Mouse (Mus musculus): ENCODE measurements around the gene Hist1h4j.
"Not testable (repeated sequence)": the region's sequence is repeated elsewhere in the genome, so short reads cannot be mapped to it uniquely, and the experiment has no call there.

Gene Hist1h4j

DNA sequence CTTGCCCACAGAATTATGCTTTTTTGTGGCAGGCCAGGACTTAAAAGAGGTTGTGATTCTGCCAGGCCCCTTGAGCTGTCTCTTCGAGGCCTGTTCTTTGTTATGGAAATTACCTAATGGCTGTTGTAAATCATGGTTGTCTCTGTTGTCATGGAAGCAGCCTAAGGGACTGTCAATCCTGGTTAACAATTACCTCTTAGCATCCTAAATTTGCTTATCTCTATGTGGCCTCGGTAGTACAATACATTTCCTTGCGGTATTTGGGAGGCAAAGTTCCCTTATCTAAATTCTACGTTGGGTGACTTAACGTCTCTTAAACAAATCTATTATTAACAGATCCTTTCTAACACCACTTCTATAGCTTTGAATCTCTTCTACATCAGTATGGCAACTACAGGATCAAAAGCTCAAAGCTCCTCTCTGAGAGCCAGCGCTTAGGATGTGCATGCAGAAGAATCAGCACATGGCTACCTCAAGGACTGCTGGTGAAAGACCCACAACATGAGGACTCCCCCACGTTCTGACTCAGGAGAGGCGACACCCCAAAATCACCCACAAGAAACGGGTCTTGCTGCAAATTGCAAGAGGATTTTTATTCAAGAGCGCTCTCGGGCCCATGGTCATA is 6.8 kb upstream of the Hist1h4j start:
- DNase-seq (ENCODE audit: low spot score): no peak

DNA sequence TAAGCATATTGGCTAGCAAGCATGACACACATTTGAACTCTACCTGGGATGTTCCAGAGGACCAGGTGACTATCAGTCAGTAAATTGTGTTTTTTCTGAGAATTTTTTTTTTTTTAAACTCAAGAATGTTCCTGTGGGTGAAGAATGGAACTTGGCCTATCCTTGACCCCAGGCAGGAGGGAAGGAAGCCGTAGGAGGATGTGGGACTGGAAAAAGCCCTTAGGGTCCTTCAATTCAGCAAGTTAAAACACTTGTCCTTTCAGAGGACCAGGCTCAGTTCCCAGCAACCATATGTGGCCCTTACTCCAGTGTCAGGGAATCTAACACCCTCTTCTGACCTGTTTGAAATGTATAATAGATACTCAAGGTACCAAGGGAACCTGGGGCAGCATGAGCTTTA is 5.3 kb upstream of the Hist1h4j start:
- DNase-seq (ENCODE audit: low spot score): no peak

DNA sequence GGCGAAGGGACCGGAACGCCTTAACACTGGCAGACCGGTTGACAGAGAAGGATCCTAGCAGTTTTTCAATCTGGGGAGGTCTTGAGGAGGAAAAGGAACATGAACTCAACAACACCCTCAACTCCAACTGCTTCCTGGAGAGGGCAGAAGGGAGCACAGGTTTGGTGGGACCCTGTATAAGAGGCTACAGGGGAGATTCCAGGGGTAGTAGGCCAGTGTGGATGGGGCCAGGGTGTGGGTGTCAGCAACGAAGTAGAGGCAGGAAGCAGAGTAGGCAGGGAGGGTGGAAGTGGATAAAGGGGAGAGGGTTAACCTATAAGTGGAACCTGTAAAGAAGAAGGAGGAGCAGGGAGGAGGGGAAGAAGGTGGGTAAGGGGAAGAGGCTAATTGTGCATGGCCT is 1.4 kb upstream of the Hist1h4j start:
- no peak for DNase-seq (ENCODE audit: low spot score)

DNA sequence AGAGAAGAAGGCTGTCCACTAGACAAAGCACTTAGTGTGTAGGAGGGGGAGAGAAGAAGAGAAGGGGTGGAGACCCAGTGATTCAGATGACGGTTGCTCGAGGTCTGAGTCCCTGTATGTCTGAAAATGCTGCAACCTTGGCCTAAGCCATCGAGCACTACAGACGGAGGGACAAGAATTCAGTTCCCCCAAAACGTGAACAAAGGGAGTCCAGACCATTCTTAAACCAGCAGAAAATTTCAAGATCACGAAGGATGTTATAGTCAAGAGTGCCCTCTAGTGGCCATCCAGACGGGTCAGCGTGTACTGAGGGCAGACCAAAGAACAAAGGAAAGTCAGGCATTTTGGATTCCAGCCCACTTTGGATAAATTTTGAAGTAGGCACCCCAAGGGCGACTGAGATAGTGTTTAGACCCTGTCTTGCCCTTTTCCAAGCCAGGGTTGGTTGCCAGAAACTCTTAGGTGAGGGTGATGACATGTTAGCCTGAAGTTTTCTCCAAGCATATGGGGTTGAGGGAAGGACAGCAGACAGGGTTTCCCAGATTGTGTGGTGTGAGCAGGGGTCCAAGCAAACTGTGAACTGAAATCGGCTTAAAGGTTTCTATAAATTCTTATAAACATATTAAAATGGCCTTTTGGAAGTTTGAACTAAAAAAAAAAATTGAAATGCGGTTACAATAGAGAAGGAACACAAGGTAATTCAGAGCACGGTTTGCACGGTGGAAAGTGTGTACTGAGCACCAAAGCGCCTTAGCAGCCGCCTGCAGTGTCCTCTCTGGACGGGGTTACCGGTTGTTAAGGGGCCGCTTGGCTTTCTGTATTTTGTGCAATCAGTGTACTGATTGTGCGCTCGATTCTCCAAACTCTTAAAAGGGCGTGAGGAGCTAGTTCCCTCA is 606 bp upstream of the Hist1h4j start:
- peak; percentile 78 for DNase-seq (ENCODE audit: low spot score)

- DNase-seq (ENCODE audit: low spot score): no peak
Observed at GRCm38 (mm10) chr13:21745006-21745405, 10.1 kb downstream of the Hist1h4j start.

DNA sequence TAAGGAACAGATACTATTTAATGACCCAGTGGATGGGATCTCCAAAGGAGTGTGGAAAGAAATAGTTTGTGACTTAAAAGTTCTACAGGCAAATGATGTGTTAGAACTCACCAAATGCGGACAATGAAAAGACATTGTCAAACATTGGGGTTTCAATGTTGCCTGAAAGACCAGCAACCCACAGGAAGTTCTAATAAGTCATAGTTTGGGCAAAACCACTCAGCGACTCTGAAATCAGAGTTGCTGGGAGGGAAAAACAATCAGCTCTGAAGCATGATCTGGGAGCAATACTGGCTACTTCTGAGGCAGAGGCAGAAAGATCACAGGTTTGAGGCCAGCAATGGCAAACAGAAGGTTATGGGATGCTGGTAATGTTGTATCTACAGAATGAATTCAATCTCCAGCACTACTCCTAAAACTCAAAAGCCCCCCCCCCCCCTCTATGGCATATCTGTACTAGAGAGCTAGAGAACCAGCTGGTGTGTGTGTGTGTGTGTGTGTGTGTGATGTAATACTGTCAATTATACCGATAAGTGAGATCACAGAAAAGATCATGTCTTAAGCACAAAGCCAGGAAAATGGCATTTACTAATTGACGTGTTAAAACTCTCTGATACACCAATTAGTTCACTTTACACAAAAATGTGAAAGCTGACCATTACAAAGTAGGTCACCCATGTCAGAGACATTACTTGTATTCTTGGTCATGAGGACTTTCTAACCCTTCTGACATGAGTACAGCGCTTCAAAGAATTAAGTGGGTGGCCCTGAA is 14.7 kb downstream of the Hist1h4j start:
- no peak for DNase-seq (ENCODE audit: low spot score)

- peak; percentile 86 for DNase-seq (ENCODE audit: low spot score)
Observed at GRCm38 (mm10) chr13:21750159-21751017, 15.5 kb downstream of the Hist1h4j start, which contains the start of gene Hist1h4k. Hist1h4k (minus strand) TSS chr13:21750505.

DNA sequence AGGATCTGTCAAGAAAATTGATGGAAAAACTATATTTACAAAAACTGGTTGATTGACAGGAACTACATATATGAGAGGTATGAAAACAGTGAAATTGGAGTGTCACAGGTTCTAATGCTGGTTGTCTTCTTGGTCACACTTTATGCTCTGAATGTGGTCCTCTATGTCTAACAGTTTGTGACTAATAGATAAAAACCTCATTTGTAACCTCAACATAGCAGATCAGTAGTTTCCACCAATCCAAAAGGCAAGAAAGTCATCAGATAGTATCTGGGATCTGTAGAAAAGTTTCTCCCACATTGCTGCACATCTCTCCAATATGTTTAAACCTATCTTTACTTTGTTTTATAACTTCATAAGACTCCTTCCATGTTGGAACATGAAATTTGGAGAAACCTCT is 16.6 kb downstream of the Hist1h4j start:
- DNase-seq (ENCODE audit: low spot score): no peak

DNA sequence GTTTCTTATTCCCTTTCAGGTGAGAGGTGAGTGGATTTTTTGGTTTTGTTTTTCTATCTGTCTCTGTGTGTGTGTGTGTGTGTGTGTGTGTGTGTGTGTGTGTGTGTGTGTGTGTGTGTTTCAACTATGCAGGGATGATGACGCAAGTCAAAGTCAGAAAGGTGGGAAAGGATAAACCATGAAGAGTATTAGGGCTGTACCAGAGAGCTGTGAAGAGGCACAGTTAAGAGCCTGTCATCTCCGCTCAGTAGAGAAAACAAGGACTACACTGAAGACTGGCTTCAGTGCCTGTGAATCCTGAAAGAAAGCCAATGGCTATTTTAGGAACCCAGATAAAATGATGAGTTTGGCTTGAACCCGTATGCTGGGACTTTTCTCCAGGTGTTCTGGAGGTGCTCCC is 17.0 kb downstream of the Hist1h4j start:
- DNase-seq (ENCODE audit: low spot score): no peak

GRCm38 (mm10) chr13:21752356-21752755 is 17.5 kb downstream of the Hist1h4j start:
- DNase-seq (ENCODE audit: low spot score): no peak

DNA sequence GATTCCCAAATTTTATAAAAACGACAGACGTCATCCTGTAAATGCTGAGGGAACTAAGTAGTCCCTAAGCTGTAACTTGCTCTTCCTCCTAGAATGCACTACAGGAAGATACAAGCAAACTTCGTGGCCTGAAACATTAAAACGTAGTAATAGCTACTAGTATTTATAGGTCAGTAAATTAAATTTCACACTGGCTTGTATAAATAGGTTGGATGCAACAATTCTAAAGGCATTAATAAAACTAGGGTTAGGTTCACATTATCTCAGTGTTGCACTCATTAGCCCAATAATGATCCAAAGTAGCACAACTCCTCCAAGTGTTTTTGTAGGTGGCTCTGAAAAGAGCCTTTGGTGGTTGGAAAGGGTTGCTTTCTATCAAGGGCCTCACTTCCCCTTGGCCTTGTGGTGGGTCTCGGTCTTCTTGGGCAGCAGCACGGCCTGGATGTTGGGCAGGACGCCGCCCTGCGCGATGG is 18.2 kb downstream of the Hist1h4j start:
- no peak for DNase-seq (ENCODE audit: low spot score)

DNA sequence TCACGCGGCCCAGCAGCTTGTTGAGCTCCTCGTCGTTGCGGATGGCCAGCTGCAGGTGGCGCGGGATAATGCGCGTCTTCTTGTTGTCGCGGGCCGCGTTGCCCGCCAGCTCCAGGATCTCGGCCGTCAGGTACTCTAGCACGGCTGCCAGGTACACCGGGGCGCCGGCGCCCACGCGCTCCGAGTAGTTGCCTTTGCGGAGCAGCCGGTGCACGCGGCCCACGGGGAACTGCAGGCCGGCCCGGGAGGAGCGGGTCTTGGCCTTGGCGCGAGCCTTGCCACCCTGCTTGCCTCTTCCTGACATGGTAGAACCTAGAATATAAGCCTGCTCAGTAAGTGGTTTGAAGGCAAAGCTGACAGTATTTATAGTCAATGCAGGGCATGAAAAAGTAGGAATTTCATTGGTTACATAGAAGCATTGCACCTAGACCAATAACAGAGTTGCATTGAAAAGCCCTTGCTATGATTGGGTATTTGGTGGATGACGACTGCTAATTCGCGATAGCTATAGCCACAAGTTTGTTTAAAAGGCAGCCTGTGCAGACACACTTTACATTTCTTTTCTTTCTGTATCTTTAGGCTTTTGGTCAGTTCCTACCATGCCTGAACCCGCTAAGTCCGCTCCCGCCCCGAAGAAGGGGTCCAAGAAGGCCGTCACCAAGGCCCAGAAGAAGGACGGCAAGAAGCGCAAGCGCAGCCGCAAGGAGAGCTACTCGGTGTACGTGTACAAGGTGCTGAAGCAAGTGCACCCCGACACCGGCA is 18.8 kb downstream of the Hist1h4j start, which contains the start of the genes Hist1h2ak and Hist1h2bn:
Hist1h2ak (minus strand) TSS at position 304 of the 762 bp plus-strand sequence.
Hist1h2bn (plus strand) TSS at position 600 of the 762 bp plus-strand sequence.
- peak; percentile 77 for DNase-seq (ENCODE audit: low spot score)

GRCm38 (mm10) chr13:21754294-21755001 is 19.6 kb downstream of the Hist1h4j start:
- DNase-seq (ENCODE audit: low spot score): not testable (repeated sequence)

DNA sequence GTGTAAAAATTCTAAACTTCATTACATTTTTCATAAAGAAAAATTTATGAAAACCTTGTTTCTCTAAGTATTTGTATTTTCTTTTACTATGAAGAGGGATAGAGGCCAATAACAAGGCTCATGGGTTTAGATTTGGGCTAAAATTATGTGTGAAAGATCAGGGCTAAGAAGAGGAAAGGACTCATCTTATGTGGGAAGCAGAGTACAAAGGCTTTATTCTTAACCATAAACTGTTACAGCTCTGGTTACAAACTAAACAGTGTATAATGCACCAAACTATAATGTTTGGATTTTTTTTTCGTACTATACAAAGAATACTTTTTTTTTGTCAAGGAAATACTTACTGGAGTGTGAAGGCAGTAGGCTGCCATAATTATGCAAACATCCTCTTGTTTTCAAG is 20.8 kb downstream of the Hist1h4j start:
- no peak for DNase-seq (ENCODE audit: low spot score)

DNA sequence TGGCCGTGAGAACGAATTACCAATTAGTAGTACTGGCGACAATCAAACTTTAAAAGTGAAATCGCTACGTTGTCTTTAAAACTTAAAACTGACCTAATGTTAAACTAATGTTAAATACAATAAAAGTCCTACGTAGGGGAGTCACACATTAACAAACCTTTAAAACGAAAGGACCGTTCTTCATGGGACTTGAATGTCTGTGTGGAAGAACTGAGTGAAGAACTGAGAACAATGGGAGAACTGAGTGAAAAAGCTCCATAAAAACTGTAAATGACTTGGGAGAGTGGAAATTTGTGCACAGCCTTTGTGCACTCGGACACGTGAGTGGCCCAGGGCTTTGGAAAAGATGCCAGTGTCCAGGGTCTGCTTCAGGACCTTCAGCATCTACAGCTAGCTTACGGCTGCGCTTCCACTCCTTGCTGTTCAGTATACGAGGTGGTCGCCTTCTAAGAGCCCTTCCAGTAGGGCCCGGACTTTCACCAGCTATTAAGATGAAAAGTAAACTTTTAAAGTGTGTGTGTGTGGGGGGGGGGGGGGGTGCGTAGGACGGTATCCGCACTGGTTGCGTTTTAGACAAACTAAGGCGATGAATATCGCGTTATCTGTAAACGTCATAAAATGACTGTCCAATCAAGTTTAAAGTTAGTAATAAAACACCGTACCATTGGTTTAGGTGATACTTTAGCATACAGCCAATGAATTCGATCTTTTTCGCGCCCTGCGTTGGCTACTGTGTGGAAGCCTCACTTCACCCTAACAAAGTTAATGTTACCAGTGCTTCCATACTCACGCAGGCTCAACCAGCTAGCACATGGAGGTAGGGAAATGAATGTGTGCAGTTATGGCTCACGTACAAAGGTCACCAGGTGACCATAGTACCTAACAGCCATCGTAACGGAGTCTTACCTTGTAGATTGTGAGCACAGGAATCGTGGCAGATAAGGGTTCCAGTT is 44.2 kb downstream of the Hist1h4j start:
- DNase-seq (ENCODE audit: low spot score): peak; percentile 79

DNA sequence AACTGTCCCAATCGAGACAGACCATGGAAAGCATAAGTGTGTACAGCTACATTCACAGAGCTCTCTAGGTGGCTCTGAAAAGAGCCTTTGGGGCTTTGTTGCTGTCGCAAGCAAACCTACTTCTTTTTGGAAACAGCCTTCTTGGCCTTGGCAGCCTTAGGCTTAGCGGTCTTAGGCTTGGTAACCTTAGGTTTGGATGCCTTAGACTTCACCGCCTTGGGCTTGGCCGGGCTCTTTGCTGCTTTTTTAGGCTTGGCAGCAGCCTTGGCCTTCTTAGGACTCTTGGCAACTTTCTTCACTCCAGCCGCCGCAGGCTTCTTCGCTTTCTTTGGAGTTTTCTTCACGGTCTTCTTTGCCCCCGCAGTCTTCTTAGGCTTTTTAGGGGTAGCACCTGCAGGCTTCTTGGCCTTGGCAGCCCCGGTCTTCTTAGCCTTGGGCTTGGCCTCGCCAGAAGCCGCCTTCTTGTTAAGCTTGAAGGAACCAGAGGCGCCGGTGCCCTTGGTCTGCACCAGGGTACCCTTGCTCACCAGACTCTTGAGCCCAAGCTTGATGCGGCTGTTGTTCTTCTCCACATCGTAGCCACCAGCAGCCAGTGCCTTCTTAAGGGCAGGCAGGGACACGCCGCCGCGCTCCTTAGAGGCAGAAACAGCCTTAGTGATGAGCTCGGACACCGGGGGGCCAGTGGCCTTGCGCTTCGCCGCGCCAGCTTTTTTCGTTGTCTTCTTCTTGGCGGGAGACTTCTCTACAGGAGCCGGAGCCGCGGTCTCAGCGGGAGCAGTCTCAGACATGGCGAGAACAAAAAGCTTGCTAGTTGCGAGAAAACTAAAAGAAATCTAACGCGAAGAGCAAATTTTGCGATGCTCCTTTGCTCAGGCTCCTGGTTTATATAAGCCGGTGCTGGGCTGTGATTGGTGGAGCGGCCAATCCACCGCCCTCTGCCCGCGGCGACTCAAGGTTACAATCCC is 45.2 kb downstream of the Hist1h4j start, which contains the start of gene Hist1h1b:
Hist1h1b (minus strand) TSS at position 859 of the 965 bp plus-strand sequence.
- peak; percentile 20 for DNase-seq (ENCODE audit: low spot score)

DNA sequence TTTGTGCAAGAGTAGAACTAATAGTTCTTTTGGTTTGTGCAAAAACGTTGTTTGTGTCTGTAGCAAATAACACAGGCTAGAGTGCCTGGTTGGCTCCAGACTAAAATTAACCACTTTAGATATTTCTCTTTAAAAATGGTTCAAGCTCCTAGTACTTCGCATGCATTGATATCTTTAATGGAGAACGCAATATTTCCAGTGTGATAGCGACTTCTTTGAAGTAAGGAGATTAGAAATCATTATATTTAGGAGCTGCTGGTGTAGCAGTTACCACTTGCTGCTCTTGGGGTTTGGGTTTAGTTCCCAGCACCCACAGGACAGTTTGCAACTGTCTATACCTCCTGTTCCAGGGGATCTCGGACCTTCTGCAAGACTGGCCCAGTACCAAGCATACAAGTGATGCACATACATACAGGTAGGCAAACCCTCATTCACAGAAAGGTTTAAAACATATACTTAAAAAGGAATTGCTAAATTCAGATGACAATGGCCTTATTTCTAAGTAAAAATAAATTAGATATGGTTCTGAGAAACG is 46.2 kb downstream of the Hist1h4j start:
- DNase-seq (ENCODE audit: low spot score): no peak

Measured in T-cell, adult 2 months (primary cell).